Mouse (Mus musculus) ZHBTc4 (cell line): ENCODE results near the gene Pi4k2b.
"Not testable (repeated sequence)": the region's sequence is repeated elsewhere in the genome, so short reads cannot be mapped to it uniquely, and the experiment has no call there.

ENCODE experiments used
- DNase-seq: peaks from one replicate; pipeline ENCODE4 v3.0.0-alpha.2; 2011; ENCODE audit warnings: low read depth, low spot score

Pi4k2b gene

GRCm38 (mm10) chr5:52776466-52777354, 35.3 kb downstream of the Pi4k2b start:
- DNase-seq: not testable (repeated sequence)

- peak; percentile 94 for DNase-seq
These were observed 41.3 kb downstream of the Pi4k2b start for GRCm38 (mm10) chr5:52782523-52783250.

- no peak for DNase-seq
These were observed 41.9 kb downstream of the Pi4k2b start for GRCm38 (mm10) chr5:52783251-52783620.

GRCm38 (mm10) chr5:52783957-52784356, 42.6 kb downstream of the Pi4k2b start:
- DNase-seq: no peak

- DNase-seq: no peak
These were observed 45.4 kb downstream of the Pi4k2b start for GRCm38 (mm10) chr5:52786556-52787322.

- no peak for DNase-seq
These were observed 51.9 kb downstream of the Pi4k2b start for GRCm38 (mm10) chr5:52793230-52793629.

GRCm38 (mm10) chr5:52794109-52794508, 52.7 kb downstream of the Pi4k2b start:
- no peak for DNase-seq

GRCm38 (mm10) chr5:52799274-52799985, 58.1 kb downstream of the Pi4k2b start:
- no peak for DNase-seq

GRCm38 (mm10) chr5:52805801-52806200, 64.4 kb downstream of the Pi4k2b start:
- peak; percentile 53 for DNase-seq

GRCm38 (mm10) chr5:52806349-52806748, 65.0 kb downstream of the Pi4k2b start:
- no peak for DNase-seq

- DNase-seq: no peak
These were observed 65.7 kb downstream of the Pi4k2b start for GRCm38 (mm10) chr5:52807030-52807429.

- no peak for DNase-seq
These were observed 69.1 kb downstream of the Pi4k2b start for GRCm38 (mm10) chr5:52810446-52810845.

- DNase-seq: no peak
These were observed 69.7 kb downstream of the Pi4k2b start for GRCm38 (mm10) chr5:52811056-52811455.

GRCm38 (mm10) chr5:52812456-52812855, 71.1 kb downstream of the Pi4k2b start:
- no peak for DNase-seq

GRCm38 (mm10) chr5:52813312-52813711, 71.9 kb downstream of the Pi4k2b start:
- no peak for DNase-seq

- DNase-seq: no peak
These were observed 77.3 kb downstream of the Pi4k2b start for GRCm38 (mm10) chr5:52818676-52819075.
